Comparison of ENCODE assay signal across 21 mouse cellular contexts in genomic region chr4:134002246-134002645, GRCm38 (mm10). TPM values are rescaled to one million over a fixed set of nuclear protein-coding genes. Genes with fewer than 3 reads are reported as not detected.
"Had no signal": no experiment of that assay in that cellular context is flagged by ENCODE, and none has a peak within 500 bp of the region (broad histone marks: within the 10 kb centered on the region; RNA-seq: fewer than 3 reads in every experiment).

No protein-coding gene starts in this region.

- DNase-seq: kidney, adult 2 months; kidney, postnatal 10 days; kidney, postnatal 4 days; left cerebral cortex, postnatal 4 days; lung, adult 18-20 months; lung, postnatal 10 days; lung, postnatal 36 days; midbrain, embryonic 14.5 days; retina, postnatal 1 day; right cerebral cortex, postnatal 25 days; spleen, adult 18-20 months; thymus, postnatal 25 days had no signal

- H3K4me2 ChIP-seq: kidney, embryonic 15.5 days; limb, embryonic 12.5 days; limb, embryonic 15.5 days; lung, embryonic 15.5 days; stomach, embryonic 15.5 days had no signal

- H3K36me3 ChIP-seq: neural tube, embryonic 12.5 days; stomach, embryonic 15.5 days had no signal

- H3K27ac ChIP-seq: kidney, embryonic 15.5 days; limb, embryonic 12.5 days; limb, embryonic 15.5 days; liver, embryonic 12.5 days; liver, embryonic 15.5 days; lung, embryonic 15.5 days; neural tube, embryonic 12.5 days; stomach, embryonic 15.5 days had no signal

- H3K9ac ChIP-seq: kidney, embryonic 15.5 days; limb, embryonic 12.5 days; limb, embryonic 15.5 days; liver, embryonic 12.5 days; liver, embryonic 15.5 days; lung, embryonic 15.5 days; neural tube, embryonic 12.5 days; stomach, embryonic 15.5 days had no signal

- H3K9me3 ChIP-seq: kidney, embryonic 15.5 days; limb, embryonic 12.5 days; limb, embryonic 15.5 days; liver, embryonic 12.5 days; liver, embryonic 15.5 days; lung, embryonic 15.5 days; neural tube, embryonic 12.5 days; stomach, embryonic 15.5 days had no signal

- H3K4me3 ChIP-seq: kidney, embryonic 15.5 days; limb, embryonic 12.5 days; limb, embryonic 15.5 days; liver, embryonic 12.5 days; liver, embryonic 15.5 days; lung, embryonic 15.5 days; neural tube, embryonic 12.5 days; stomach, embryonic 15.5 days had no signal

- H3K27me3 ChIP-seq: kidney, embryonic 15.5 days; limb, embryonic 12.5 days; limb, embryonic 15.5 days; liver, embryonic 12.5 days; liver, embryonic 15.5 days; lung, embryonic 15.5 days; neural tube, embryonic 12.5 days; stomach, embryonic 15.5 days had no signal

- ATAC-seq: intestine, postnatal 0 days; liver, embryonic 12.5 days had no signal

RNA-seq across cellular contexts. Expression of gene Lin28a, which starts 16.4 kb away (rescaled TPM):
- polyA plus RNA-seq: intestine, postnatal 0 days; kidney, adult 2 months; limb, embryonic 15.5 days had no signal

RNA-seq across cellular contexts. Expression of gene Zfp683, which starts 51.4 kb away (rescaled TPM):
- polyA plus RNA-seq: intestine, postnatal 0 days; kidney, embryonic 15.5 days; limb, embryonic 12.5 days; limb, embryonic 15.5 days; liver, embryonic 12.5 days; liver, embryonic 15.5 days; lung, embryonic 15.5 days; midbrain, embryonic 14.5 days; neural tube, embryonic 12.5 days; stomach, embryonic 15.5 days had no signal
